Mouse (Mus musculus) monocyte, adult 5-6 weeks (primary cell): Measurements from ENCODE around the gene Zscan22. TPM values are rescaled to one million over a fixed set of nuclear protein-coding genes. Genes with fewer than 3 reads are reported as not detected.
"Not testable (repeated sequence)": the region's sequence is repeated elsewhere in the genome, so short reads cannot be mapped to it uniquely, and the experiment has no call there.

Experiments
- ATAC-seq: fragments of 153-309, 156-312 bp; replicated peaks from 2 replicates; pipeline ENCODE4 v1.8.0; 2017; ENCODE audit warnings: mild to moderate bottlenecking; ENCODE audit not compliant: low TSS enrichment, insufficient number of reproducible peaks, severe bottlenecking, poor library complexity, low FRiP score
- total RNA-seq: library from RNA; stranded (forward); fragments of 200-1000, 200-491, 200-594 nt; gene quantifications from 3 replicates; pipeline ENCODE4 v1.2.3, GENCODE M21; 2017

The Zscan22 gene
- total RNA-seq, 1 experiment from 2014 or later, result not detected

GRCm38 (mm10) chr7:12922729-12923128 is 25.1 kb downstream of the Zscan22 start:
- no peak for ATAC-seq

GRCm38 (mm10) chr7:12926316-12926715 is 28.7 kb downstream of the Zscan22 start:
- ATAC-seq, result no peak

- no peak for ATAC-seq
Measured at GRCm38 (mm10) chr7:12927191-12927680, 29.6 kb downstream of the Zscan22 start, which contains the start of gene Rnf225. Gene Rnf225 (plus strand): TSS chr7:12927416.

- no peak for ATAC-seq
Measured at GRCm38 (mm10) chr7:12927693-12928589, 30.3 kb downstream of the Zscan22 start.

GRCm38 (mm10) chr7:12933615-12934140 is 36.1 kb downstream of the Zscan22 start:
- no peak for ATAC-seq

GRCm38 (mm10) chr7:12934808-12935207 is 37.2 kb downstream of the Zscan22 start:
- no peak for ATAC-seq

GRCm38 (mm10) chr7:12937254-12937803 is 39.7 kb downstream of the Zscan22 start:
- ATAC-seq, result not testable (repeated sequence)

- ATAC-seq, result no peak
Measured at GRCm38 (mm10) chr7:12940599-12940998, 43.0 kb downstream of the Zscan22 start.

GRCm38 (mm10) chr7:12943488-12943887 is 45.9 kb downstream of the Zscan22 start:
- ATAC-seq, result peak; percentile 65

- ATAC-seq, result peak; percentile 97
Measured at GRCm38 (mm10) chr7:12949032-12949871, 51.6 kb downstream of the Zscan22 start.

GRCm38 (mm10) chr7:12949872-12950229 is 52.2 kb downstream of the Zscan22 start:
- no peak for ATAC-seq

- ATAC-seq, result no peak
Measured at GRCm38 (mm10) chr7:12954896-12955295, 57.3 kb downstream of the Zscan22 start.

- ATAC-seq, result no peak
Measured at GRCm38 (mm10) chr7:12957511-12957910, 59.9 kb downstream of the Zscan22 start.

Other genes with a start within 250 kb of the Zscan22 start
- gene Vmn2r55, start 212.8 kb upstream of the Zscan22 start, total RNA-seq, result not detected in 3 replicates
- gene Vmn2r56, start 162.8 kb upstream of the Zscan22 start, total RNA-seq, result not detected in 3 replicates
- gene Zscan18, start 94.2 kb upstream of the Zscan22 start, total RNA-seq, result 0.19 to 1.6 TPM (median 0.53 TPM) in 3 replicates
- gene Zfp329, start 79.0 kb upstream of the Zscan22 start, total RNA-seq, result 10.1 to 23.3 TPM (median 10.4 TPM) in 3 replicates
- gene Zfp110, start 63.1 kb upstream of the Zscan22 start, total RNA-seq, result 95.8 to 106 TPM (median 102 TPM) in 3 replicates
- gene Zfp128, start 16.6 kb upstream of the Zscan22 start, total RNA-seq, result 1.6 to 4.2 TPM (median 2.4 TPM) in 3 replicates
- gene Rps5, start 24.5 kb downstream of the Zscan22 start, total RNA-seq, result 534 to 585 TPM (median 572 TPM) in 3 replicates
- gene Rnf225, start 29.6 kb downstream of the Zscan22 start, total RNA-seq, result 0.53 TPM in 1 of 3 replicates, not detected in the others
- 0.96 to 4.5 TPM (median 1.9 TPM) in 3 replicates for gene Zfp324, start 68.0 kb downstream of the Zscan22 start, total RNA-seq
- 0.43 to 1.3 TPM (median 1.0 TPM) in 3 replicates for gene Zfp446, start 80.0 kb downstream of the Zscan22 start, total RNA-seq
- gene Slc27a5, start 100.4 kb downstream of the Zscan22 start, total RNA-seq, result 1.6 TPM in 1 of 3 replicates, not detected in the others
- 150 to 169 TPM (median 158 TPM) in 3 replicates for gene Trim28, start 101.3 kb downstream of the Zscan22 start, total RNA-seq
- gene Zbtb45, start 112.2 kb downstream of the Zscan22 start, total RNA-seq, result 3.6 to 5.7 TPM (median 3.8 TPM) in 3 replicates
- gene Chmp2a, start 137.0 kb downstream of the Zscan22 start, total RNA-seq, result 277 to 386 TPM (median 313 TPM) in 3 replicates
- 44.8 to 67.8 TPM (median 54.9 TPM) in 3 replicates for gene Ube2m, start 140.5 kb downstream of the Zscan22 start, total RNA-seq
- gene Mzf1, start 156.9 kb downstream of the Zscan22 start, total RNA-seq, result 0.19 to 0.48 TPM in 2 of 3 replicates, not detected in the other
- not detected in 3 replicates for gene Vmn1r85, start 197.4 kb downstream of the Zscan22 start, total RNA-seq
- not detected in 3 replicates for gene Vmn1r86, start 222.1 kb downstream of the Zscan22 start, total RNA-seq
- not detected in 3 replicates for gene Vmn1r87, start 242.3 kb downstream of the Zscan22 start, total RNA-seq